Mouse (Mus musculus): ENCODE results near the gene Elovl1. TPM values are rescaled to one million over a fixed set of nuclear protein-coding genes. Genes with fewer than 3 reads are reported as not detected.

Gene Elovl1
- polyA plus RNA-seq, 1 experiment from 2014 or later, result 136 TPM

DNA sequence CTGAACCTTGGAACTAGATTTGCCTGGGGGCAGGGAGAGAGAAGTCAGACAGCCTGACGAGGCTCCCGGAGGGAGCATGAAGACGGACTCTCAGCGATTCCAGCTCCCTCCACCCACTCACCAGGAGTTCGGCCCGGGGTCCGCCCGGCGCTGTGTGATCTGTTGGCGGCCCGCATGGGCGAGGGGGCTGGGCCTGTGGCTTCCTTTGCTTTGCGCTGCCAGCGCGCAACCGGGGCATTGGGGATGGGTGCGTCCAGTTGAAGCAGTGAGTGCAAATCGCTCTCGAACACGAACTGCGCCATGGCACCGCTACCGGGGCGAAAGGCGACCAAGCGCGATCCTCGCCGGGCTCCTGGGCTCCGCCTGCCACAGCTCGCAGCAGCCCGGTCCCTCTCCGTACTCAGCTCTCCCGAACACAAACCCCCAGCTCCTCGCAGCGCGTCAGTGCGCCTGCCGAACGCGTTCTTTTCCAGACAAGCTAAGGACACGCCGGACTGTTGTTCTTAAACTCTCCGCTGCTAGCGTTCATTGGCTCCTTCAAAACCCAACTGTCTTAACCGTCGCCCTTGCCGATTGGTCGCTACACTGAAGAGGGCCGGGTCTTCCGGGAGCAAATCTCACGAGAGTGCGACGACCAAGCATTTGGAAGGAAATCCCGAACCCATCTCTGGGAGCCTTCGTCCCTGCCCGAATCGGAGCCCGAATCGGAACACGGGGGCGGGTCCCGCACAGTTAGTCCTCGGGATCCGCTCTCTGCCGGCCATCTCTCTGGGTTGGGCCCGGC is 9.1 kb downstream of the Elovl1 start, which contains the start of gene Cdc20:
Gene Cdc20, minus strand, starts transcription at position 533 of the 784 bp plus-strand sequence.
- Histone ChIP-seq H3K9me3 (no peaks in the 10 kb centered on the region), H3K36me3 (peaks cover 10% of the 10 kb centered on the region), H3K27me3 (replicated peaks) (no peaks in the 10 kb centered on the region), H3K4me2 (peak within 1 kb of the TSS; percentile 89), H3K4me1 (peaks cover 31% of the 10 kb centered on the region), H3K27ac (peak within 1 kb of the TSS; percentile 94), H3K4me3 (replicated peaks) (peak within 1 kb of the TSS; percentile 64), H3K9ac (peak within 1 kb of the TSS; percentile 70)
- ATAC-seq (ENCODE audit: insufficient read depth, low FRiP score, low read depth), result peak; percentile 96
- WGBS, result under 1% methylated on average over 67 of the region's 67 CpGs

DNA sequence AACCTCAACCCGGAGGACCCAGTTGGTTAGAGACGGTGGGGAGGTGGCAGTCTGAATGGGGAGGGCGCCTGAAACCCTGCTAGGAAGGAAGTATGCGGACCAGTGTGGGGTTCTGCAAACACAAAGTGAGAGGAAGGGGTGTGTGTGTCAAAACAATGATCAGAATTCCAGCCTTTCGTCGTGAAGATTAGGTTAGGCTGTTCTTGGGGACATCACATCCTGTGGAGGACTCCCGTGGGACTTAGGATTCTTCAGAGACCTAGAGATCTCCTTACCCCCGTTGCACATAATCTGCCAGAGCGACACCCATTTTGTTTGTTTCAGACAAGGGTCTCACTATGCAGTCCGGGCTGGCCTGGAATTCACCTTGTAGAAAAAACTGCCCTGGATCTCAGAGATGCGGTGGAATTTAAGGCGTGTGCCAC is 9.9 kb downstream of the Elovl1 start:
- Histone ChIP-seq H3K4me3 (replicated peaks) (peak overlapping the region; percentile 64), H3K4me2 (peak overlapping the region; percentile 89), H3K9ac (peak overlapping the region; percentile 22; the same call in 1 of the 2 replicates), H3K27ac (peak overlapping the region; percentile 94), H3K36me3 (peaks cover 1% of the 10 kb centered on the region; the same call in 1 of the 2 replicates), H3K27me3 (replicated peaks) (no peaks in the 10 kb centered on the region), H3K4me1 (peaks cover 31% of the 10 kb centered on the region), H3K9me3 (no peaks in the 10 kb centered on the region)
- ATAC-seq (ENCODE audit: insufficient read depth, low FRiP score, low read depth), result no peak
- 8% methylated on average over 12 of the region's 12 CpGs for WGBS

DNA sequence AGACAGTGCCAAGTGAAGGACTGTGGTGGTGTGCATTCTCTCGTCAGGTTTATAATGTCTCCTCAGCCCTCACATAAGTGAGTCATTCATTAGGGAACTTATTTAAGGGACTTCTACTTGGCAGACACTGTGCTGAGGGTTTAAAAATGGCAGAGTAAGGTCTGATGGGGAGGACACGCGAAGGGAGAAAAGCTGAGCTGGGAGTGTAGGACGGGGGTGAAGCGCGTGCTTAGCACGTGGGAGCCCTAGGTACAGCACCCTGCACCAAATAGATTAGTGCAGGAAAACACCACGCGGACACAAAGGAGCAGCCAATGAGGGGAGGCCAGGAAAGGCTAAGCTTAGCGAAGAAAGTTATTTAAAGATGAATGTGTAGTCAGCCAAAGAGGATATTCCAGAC is 17.2 kb downstream of the Elovl1 start:
- ATAC-seq (ENCODE audit: insufficient read depth, low FRiP score, low read depth), result no peak
- H3K27ac ChIP-seq, result peak overlapping the region; percentile 26; the same call in 1 of the 2 replicates

DNA sequence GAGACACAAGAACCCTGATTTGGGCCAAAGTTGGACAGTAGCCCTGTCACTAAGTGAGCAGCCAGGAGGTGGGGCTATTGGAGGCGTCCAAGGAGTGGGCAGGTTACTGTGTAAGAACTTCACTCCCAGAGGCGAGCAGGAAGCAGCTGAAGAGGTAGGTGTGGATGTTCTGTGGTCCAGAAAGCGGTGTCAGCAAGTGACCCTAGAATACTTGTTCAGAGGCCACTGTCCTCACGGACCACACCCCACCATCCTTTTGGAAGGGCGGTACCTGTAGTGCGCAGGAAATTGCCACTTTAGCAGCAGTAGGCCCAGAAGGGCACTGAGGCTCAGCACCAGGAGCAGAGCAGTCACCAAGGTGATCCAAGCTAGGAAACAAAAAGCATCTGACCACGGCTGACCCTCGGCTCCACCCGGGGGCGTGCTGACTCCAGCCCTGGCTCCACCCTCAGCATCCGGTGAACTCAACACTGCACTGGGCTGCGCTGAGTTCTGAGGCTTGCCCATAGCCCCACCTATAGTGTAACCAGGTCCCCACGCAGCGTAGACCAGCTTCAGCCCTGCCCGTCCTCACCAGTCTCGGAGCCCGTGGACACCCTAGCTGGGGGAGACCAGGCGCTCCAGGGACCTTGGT is 18.0 kb downstream of the Elovl1 start:
- Histone ChIP-seq H3K4me2 (peak overlapping the region; percentile 75), H3K36me3 (no peaks in the 10 kb centered on the region), H3K4me1 (peaks cover 7% of the 10 kb centered on the region; the same call in 1 of the 2 replicates), H3K9me3 (no peaks in the 10 kb centered on the region), H3K27me3 (replicated peaks) (no peaks in the 10 kb centered on the region), H3K9ac (no peak overlapping the region), H3K27ac (0 out of 2 replicates have a peak overlapping the region, but pooled peaks have one; percentile 26), H3K4me3 (replicated peaks) (peak overlapping the region; percentile 35)
- peak; percentile 74 for ATAC-seq (ENCODE audit: insufficient read depth, low FRiP score, low read depth)
- WGBS, result 27% methylated on average over 18 of the region's 18 CpGs

More for the DNA sequence above, 17.2 kb downstream of the Elovl1 start:
- Histone ChIP-seq H3K4me3 (replicated peaks) (no peak overlapping the region), H3K9ac (no peak overlapping the region), H3K4me1 (peaks cover 7% of the 10 kb centered on the region; the same call in 1 of the 2 replicates), H3K4me2 (no peak overlapping the region), H3K9me3 (no peaks in the 10 kb centered on the region), H3K27me3 (replicated peaks) (no peaks in the 10 kb centered on the region), H3K36me3 (no peaks in the 10 kb centered on the region)
- WGBS, result 78% methylated on average over 10 of the region's 10 CpGs

DNA sequence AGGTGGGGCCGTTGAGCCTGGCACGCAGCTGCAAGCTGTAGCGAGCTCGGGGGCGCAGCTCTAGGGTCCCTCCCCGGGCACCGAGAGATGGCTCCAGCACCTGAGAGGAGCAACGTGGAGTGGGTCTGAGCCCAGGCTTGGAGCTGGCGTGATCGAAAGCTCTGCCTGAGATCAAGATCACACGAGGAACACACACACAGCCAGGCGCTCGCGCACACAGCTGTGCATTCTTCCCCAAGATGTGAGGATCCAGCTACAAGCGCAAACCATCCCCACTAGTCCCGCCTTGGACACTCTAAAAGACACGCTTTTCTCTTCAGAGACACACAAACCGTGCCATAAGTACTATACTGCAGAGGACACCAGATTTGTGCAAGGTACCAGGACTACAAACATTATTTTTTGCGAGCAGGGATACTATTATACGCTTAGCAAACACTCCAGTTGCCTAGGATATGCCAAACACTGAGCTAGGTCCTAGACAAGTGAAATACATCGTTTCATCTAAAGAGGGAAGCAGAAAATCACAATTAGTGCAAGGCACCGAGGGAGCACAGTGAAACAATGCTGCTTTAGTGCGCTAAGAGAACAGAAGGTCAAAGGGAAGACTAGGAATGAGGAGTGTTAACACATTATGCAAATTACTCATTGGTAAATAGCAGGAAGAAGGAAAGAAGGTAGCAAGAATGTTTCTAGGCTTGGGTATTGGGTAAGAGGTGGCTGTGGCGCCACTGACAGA is 18.7 kb downstream of the Elovl1 start:
- no peaks in the 10 kb centered on the region for H3K36me3 ChIP-seq
- H3K9me3 ChIP-seq, result no peaks in the 10 kb centered on the region
- no peak overlapping the region for H3K27ac ChIP-seq
- peak overlapping the region; percentile 35 for H3K4me3 ChIP-seq (replicated peaks)
- H3K4me1 ChIP-seq, result peaks cover 7% of the 10 kb centered on the region; the same call in 1 of the 2 replicates
- ATAC-seq (ENCODE audit: insufficient read depth, low FRiP score, low read depth), result no peak
- no peak overlapping the region for H3K9ac ChIP-seq
- 36% methylated on average over 24 of the region's 24 CpGs for WGBS
- H3K4me2 ChIP-seq, result peak overlapping the region; percentile 75
- H3K27me3 ChIP-seq (replicated peaks), result no peaks in the 10 kb centered on the region

DNA sequence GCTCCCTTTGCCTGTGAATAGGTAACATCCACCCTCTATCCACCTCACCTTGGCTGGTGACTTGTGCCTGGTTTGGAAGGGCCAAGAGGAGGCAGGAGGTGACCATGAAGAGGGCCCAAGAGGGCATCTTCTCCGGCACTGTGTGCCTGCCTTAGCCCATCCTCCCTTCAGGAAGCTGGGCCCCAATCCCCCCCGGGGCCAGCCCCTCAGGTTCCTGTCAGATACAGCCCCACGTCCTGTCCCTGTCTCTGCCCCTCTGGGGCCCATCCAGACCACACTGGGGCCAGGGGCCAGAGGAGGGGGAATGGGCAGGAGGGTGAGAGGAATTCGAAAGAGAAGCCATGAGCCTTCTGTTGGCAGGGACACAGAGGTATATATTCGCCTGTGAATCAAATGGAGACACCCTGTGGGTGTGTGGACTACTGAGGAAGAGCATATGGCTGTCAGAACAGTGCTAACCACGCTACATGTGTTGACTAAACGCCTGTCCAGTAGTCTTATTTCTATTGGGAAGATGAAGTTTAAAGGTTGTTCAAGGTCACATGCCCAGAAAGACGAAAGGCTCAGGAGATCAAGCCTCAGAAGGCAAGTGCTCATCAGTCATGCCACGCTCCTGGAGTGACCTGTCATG is 29.6 kb downstream of the Elovl1 start, which contains the start of gene Mpl:
Gene Mpl, minus strand, starts transcription at position 169 of the 631 bp plus-strand sequence.
- H3K4me2 ChIP-seq, result no peak within 1 kb of the TSS
- H3K27me3 ChIP-seq (replicated peaks), result no peaks in the 10 kb centered on the region
- no peaks in the 10 kb centered on the region for H3K4me1 ChIP-seq
- no peaks in the 10 kb centered on the region for H3K9me3 ChIP-seq
- 52% methylated on average over 9 of the region's 9 CpGs for WGBS
- H3K9ac ChIP-seq, result no peak within 1 kb of the TSS
- H3K36me3 ChIP-seq, result no peaks in the 10 kb centered on the region
- no peak for ATAC-seq (ENCODE audit: insufficient read depth, low FRiP score, low read depth)
- no peak within 1 kb of the TSS for H3K27ac ChIP-seq
- no peak within 1 kb of the TSS for H3K4me3 ChIP-seq (replicated peaks)

DNA sequence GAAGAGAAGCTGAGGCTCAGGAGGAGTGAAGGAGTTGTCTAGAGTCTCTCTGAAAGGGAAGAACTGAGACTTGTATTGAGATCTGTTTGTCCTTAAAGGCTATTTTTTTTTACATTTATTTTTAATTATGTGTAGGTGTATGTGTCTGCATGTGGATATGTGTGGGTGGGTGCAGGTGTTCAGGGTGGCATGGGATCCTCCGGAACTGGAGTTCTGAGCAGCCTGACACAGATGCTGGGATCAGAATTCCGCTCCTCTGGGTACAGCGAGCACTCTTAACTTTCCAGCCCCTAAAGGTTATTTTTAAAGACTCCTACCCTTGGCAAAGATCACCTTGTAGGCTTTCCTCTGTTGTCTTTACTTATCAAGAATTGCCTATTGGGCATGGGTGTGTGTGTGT is 37.1 kb downstream of the Elovl1 start:
- 94% methylated on average over 3 of the region's 3 CpGs for WGBS
- Histone ChIP-seq H3K9ac (no peak overlapping the region), H3K27me3 (replicated peaks) (no peaks in the 10 kb centered on the region), H3K9me3 (no peaks in the 10 kb centered on the region), H3K27ac (no peak overlapping the region), H3K4me3 (replicated peaks) (no peak overlapping the region), H3K4me1 (no peaks in the 10 kb centered on the region), H3K4me2 (no peak overlapping the region), H3K36me3 (no peaks in the 10 kb centered on the region)
- no peak for ATAC-seq (ENCODE audit: insufficient read depth, low FRiP score, low read depth)

DNA sequence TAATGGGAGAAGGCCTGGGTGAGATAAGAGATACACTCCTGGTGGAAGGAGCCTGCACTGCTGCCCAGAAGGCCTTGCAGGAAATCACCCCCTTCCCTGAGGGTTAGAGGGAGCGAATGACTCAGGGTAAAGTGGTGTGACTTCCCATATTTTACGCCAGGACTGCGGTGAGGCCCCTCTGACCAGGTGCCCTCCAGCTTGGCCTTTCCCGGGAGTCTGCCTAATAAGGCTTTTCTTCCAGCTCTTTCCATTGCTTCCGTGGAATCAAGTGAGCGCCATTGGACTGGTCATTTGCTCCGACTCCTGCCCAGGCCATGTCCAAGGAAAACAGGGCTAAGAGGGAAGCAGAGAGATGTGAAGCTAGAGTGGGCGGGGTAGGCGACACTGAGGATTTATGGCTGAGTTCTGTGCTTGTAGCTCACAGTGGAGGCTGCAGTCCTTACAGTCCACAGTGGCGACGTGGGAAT is 37.8 kb downstream of the Elovl1 start:
- no peak; the same call in 1 of the 2 replicates for ATAC-seq (ENCODE audit: insufficient read depth, low FRiP score, low read depth)
- no peak overlapping the region for H3K4me3 ChIP-seq (replicated peaks)
- H3K9me3 ChIP-seq, result no peaks in the 10 kb centered on the region
- H3K36me3 ChIP-seq, result no peaks in the 10 kb centered on the region
- H3K27ac ChIP-seq, result no peak overlapping the region
- H3K4me1 ChIP-seq, result no peaks in the 10 kb centered on the region
- no peak overlapping the region for H3K9ac ChIP-seq
- H3K4me2 ChIP-seq, result no peak overlapping the region
- H3K27me3 ChIP-seq (replicated peaks), result no peaks in the 10 kb centered on the region
- WGBS, result 29% methylated on average over 11 of the region's 11 CpGs

DNA sequence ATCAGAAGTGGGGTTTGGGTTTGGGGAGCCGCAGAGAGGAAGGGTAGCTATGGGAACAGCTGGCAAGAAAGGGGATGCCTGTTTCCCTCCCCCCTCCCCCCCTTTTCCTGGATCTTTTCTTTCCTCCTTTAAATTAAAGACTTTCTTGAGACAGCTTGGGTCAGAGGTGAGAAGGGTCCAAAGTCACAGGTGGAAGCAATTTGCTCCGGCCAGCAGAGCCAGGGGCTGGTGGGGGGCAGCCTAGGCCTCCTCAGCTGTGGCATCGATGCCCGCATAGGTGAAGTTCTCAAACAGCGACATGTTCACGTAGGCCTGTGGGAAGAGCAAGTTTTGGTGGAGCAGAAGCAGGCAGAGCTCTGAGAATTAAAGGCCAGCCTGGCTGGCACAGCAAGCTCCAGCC is 43.4 kb downstream of the Elovl1 start:
- no peak overlapping the region for H3K4me3 ChIP-seq (replicated peaks)
- ATAC-seq (ENCODE audit: insufficient read depth, low FRiP score, low read depth), result no peak
- H3K36me3 ChIP-seq, result no peaks in the 10 kb centered on the region
- H3K27ac ChIP-seq, result no peak overlapping the region
- WGBS, result 83% methylated on average over 6 of the region's 6 CpGs
- no peaks in the 10 kb centered on the region for H3K9me3 ChIP-seq
- no peak overlapping the region for H3K9ac ChIP-seq
- H3K27me3 ChIP-seq (replicated peaks), result no peaks in the 10 kb centered on the region
- H3K4me2 ChIP-seq, result no peak overlapping the region
- no peaks in the 10 kb centered on the region for H3K4me1 ChIP-seq

DNA sequence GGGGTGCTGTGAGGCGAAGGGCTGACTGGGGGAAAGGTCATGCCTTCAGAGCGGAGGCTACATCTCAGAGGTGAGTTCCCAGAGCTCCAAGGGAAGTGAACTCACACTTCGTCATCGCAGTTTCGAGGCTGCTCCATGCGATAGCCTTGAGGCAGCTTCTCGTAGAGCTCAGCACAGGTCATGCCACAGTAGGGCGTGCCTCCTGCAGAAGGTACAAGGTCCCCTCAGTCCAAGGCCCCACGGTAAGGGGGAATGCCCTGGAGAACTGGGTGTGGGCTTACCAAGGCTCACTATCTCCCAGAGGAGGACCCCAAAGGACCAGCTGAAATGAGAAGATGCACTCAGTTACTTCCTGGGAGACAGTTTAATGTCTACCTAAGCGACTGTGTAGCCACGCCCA is 44.8 kb downstream of the Elovl1 start:
- no peaks in the 10 kb centered on the region for H3K27me3 ChIP-seq (replicated peaks)
- H3K4me3 ChIP-seq (replicated peaks), result no peak overlapping the region
- H3K36me3 ChIP-seq, result no peaks in the 10 kb centered on the region
- no peak overlapping the region for H3K27ac ChIP-seq
- WGBS, result 86% methylated on average over 11 of the region's 11 CpGs
- no peaks in the 10 kb centered on the region for H3K9me3 ChIP-seq
- no peak overlapping the region for H3K4me2 ChIP-seq
- H3K9ac ChIP-seq, result no peak overlapping the region
- 0 out of 2 replicates have a peak, but pooled peaks cover 3% of the 10 kb centered on the region for H3K4me1 ChIP-seq
- ATAC-seq (ENCODE audit: insufficient read depth, low FRiP score, low read depth), result no peak

Measured in stomach, embryonic 15.5 days (tissue).